Mouse (Mus musculus): ENCODE results near the gene Ap5z1. TPM values are rescaled to one million over a fixed set of nuclear protein-coding genes. Genes with fewer than 3 reads are reported as not detected.

Ap5z1 gene
- total RNA-seq (2014; rRNA removed) (13.5 and 16.7 TPM in 2 replicates), polyA plus RNA-seq (2015; fragmentation: Nextera tagmentation; extraction: Ambion mirVana) (6.4 and 7.8 TPM in 2 replicates)

GRCm38 (mm10) chr5:142463461-142464454, at the start of gene Ap5z1:
Gene Ap5z1 (plus strand): TSS chr5:142463944.
- no peaks in the 10 kb centered on the region for H3K9me3 ChIP-seq (ENCODE audit: low read length)
- H3K4me1 ChIP-seq (ENCODE audit: insufficient read depth), result peaks cover 4% of the 10 kb centered on the region; the same call in 1 of the 2 replicates
- peak within 1 kb of the TSS; percentile 56 for H3K4me3 ChIP-seq (ENCODE audit: low read depth, low read length)
- H3K36me3 ChIP-seq (ENCODE audit: insufficient read depth), result peaks cover 16% of the 10 kb centered on the region
- no peaks in the 10 kb centered on the region for H3K27me3 ChIP-seq (ENCODE audit: insufficient read depth, low read length)
- TF ChIP-seq CTCF (IDR thresholded peaks at IDR 0.05; ENCODE audit: low read depth), result no peak
- H3K27ac ChIP-seq (ENCODE audit: low read depth, low read length), result peak within 1 kb of the TSS; percentile 87
- 3% methylated on average over 60 of the region's 60 CpGs for WGBS
- ATAC-seq (peak; percentile 95), DNase-seq (peak; percentile 96)
- peak within 1 kb of the TSS; percentile 58 for H3K9ac ChIP-seq
- H3K4me2 ChIP-seq (ENCODE audit: low read depth), result peak within 1 kb of the TSS; percentile 90

DNA sequence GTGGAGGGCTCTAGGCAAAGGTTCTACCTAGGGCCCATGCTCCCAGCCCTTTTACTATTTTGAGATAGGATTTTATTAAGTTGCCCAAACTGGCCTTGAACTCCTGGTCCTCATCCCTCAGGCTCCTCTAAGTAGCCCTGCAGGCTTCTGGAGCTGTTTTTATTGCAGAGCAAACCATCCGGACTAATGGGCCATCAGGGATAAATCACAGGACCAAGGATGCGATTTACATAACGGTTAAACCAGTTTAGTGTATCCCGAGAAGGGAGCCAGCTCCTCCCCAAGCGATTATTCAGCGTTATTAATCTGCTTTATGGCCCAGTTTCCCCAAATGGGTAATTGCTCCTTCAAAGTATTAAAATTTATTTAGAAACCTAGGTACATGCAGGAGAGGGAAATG, 48.3 kb upstream of the Ap5z1 start:
- ATAC-seq (no peak), DNase-seq (no peak)
- H3K36me3 ChIP-seq (ENCODE audit: insufficient read depth), result peaks cover 15% of the 10 kb centered on the region
- 52% methylated on average over 6 of the region's 6 CpGs for whole genome bisulfite sequencing
- no peaks in the 10 kb centered on the region for H3K9me3 ChIP-seq (ENCODE audit: low read length)
- peaks cover under 1% of the 10 kb centered on the region; the same call in 1 of the 2 replicates for H3K4me1 ChIP-seq (ENCODE audit: insufficient read depth)
- H3K4me2 ChIP-seq (ENCODE audit: low read depth), result no peak overlapping the region
- H3K27ac ChIP-seq (ENCODE audit: low read depth, low read length), result no peak overlapping the region
- H3K4me3 ChIP-seq (ENCODE audit: low read depth, low read length), result no peak overlapping the region
- TF ChIP-seq CTCF (IDR thresholded peaks at IDR 0.05; ENCODE audit: low read depth), result no peak
- H3K9ac ChIP-seq, result no peak overlapping the region
- no peaks in the 10 kb centered on the region for H3K27me3 ChIP-seq (ENCODE audit: insufficient read depth, low read length)

GRCm38 (mm10) chr5:142416070-142416775, 47.5 kb upstream of the Ap5z1 start:
- peaks cover 15% of the 10 kb centered on the region for H3K36me3 ChIP-seq (ENCODE audit: insufficient read depth)
- DNase-seq (no peak), ATAC-seq (no peak)
- H3K27me3 ChIP-seq (ENCODE audit: insufficient read depth, low read length), result no peaks in the 10 kb centered on the region
- H3K9me3 ChIP-seq (ENCODE audit: low read length), result no peaks in the 10 kb centered on the region
- WGBS, result 30% methylated on average over 14 of the region's 14 CpGs
- H3K4me1 ChIP-seq (ENCODE audit: insufficient read depth), result no peaks in the 10 kb centered on the region; the same call in 1 of the 2 replicates
- H3K4me3 ChIP-seq (ENCODE audit: low read depth, low read length), result no peak overlapping the region
- H3K27ac ChIP-seq (ENCODE audit: low read depth, low read length), result no peak overlapping the region
- no peak overlapping the region for H3K4me2 ChIP-seq (ENCODE audit: low read depth)
- TF ChIP-seq CTCF (IDR thresholded peaks at IDR 0.05; ENCODE audit: low read depth), result no peak
- H3K9ac ChIP-seq, result no peak overlapping the region

GRCm38 (mm10) chr5:142417104-142417503, 46.6 kb upstream of the Ap5z1 start:
- Histone ChIP-seq H3K4me2 (ENCODE audit: low read depth) (no peak overlapping the region), H3K36me3 (ENCODE audit: insufficient read depth) (peaks cover 15% of the 10 kb centered on the region), H3K9me3 (ENCODE audit: low read length) (no peaks in the 10 kb centered on the region), H3K27me3 (ENCODE audit: insufficient read depth, low read length) (no peaks in the 10 kb centered on the region), H3K4me3 (ENCODE audit: low read depth, low read length) (no peak overlapping the region), H3K4me1 (ENCODE audit: insufficient read depth) (no peaks in the 10 kb centered on the region; the same call in 1 of the 2 replicates), H3K9ac (no peak overlapping the region), H3K27ac (ENCODE audit: low read depth, low read length) (no peak overlapping the region)
- no peak for TF ChIP-seq CTCF (IDR thresholded peaks at IDR 0.05; ENCODE audit: low read depth)
- ATAC-seq, result no peak
- DNase-seq, result no peak
- 84% methylated on average over 3 of the region's 3 CpGs for WGBS

GRCm38 (mm10) chr5:142417876-142418275, 45.9 kb upstream of the Ap5z1 start:
- H3K27me3 ChIP-seq (ENCODE audit: insufficient read depth, low read length), result no peaks in the 10 kb centered on the region
- 80% methylated on average over 9 of the region's 9 CpGs for WGBS

DNA sequence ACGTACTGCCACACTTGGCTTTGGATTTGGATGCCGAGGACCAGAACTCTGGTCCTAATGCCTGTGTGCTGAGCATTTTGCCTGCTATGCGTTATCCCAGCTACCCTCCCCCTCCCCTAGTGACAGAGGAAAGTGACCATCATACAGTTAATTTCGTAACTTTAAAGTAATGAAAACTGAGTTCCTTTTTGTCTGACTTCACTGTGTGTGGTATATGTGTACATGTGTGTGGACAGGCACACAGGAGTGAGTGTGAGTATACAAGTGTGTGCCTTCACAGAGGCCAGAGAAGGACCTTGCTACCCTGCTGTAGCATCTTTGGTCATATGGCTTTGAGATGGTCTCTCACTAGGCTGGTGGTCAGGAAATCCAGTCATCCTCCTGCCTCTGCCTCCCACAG, 45.3 kb upstream of the Ap5z1 start:
- H3K4me3 ChIP-seq (ENCODE audit: low read depth, low read length), result no peak overlapping the region
- TF ChIP-seq CTCF (IDR thresholded peaks at IDR 0.05; ENCODE audit: low read depth), result no peak
- H3K27me3 ChIP-seq (ENCODE audit: insufficient read depth, low read length), result no peaks in the 10 kb centered on the region
- no peak for ATAC-seq
- no peak overlapping the region for H3K4me2 ChIP-seq (ENCODE audit: low read depth)
- H3K36me3 ChIP-seq (ENCODE audit: insufficient read depth), result peaks cover 15% of the 10 kb centered on the region
- no peak overlapping the region for H3K9ac ChIP-seq
- 98% methylated on average over 4 of the region's 4 CpGs for WGBS
- H3K27ac ChIP-seq (ENCODE audit: low read depth, low read length), result no peak overlapping the region
- peaks cover 1% of the 10 kb centered on the region; the same call in 1 of the 2 replicates for H3K4me1 ChIP-seq (ENCODE audit: insufficient read depth)
- no peak for DNase-seq
- H3K9me3 ChIP-seq (ENCODE audit: low read length), result no peaks in the 10 kb centered on the region

More at GRCm38 (mm10) chr5:142417876-142418275, 45.9 kb upstream of the Ap5z1 start:
- Histone ChIP-seq H3K27ac (ENCODE audit: low read depth, low read length) (no peak overlapping the region), H3K4me1 (ENCODE audit: insufficient read depth) (no peaks in the 10 kb centered on the region; the same call in 1 of the 2 replicates), H3K9ac (no peak overlapping the region), H3K9me3 (ENCODE audit: low read length) (no peaks in the 10 kb centered on the region), H3K4me3 (ENCODE audit: low read depth, low read length) (no peak overlapping the region), H3K4me2 (ENCODE audit: low read depth) (no peak overlapping the region), H3K36me3 (ENCODE audit: insufficient read depth) (peaks cover 15% of the 10 kb centered on the region)
- no peak for TF ChIP-seq CTCF (IDR thresholded peaks at IDR 0.05; ENCODE audit: low read depth)
- ATAC-seq (no peak), DNase-seq (no peak)
